Mouse (Mus musculus) lung, postnatal 0 days (tissue): ENCODE measurements around the gene Gramd1c. TPM values are rescaled to one million over a fixed set of nuclear protein-coding genes. Genes with fewer than 3 reads are reported as not detected.
A peak's percentile ranks its signal among the peaks of the same experiment; 100 is the strongest.

ENCODE experiments used
- ATAC-seq: fragments of 200-750 bp; cut with Nextera tagmentation; 2 replicates; pipeline ENCODE4 v1.8.0; 2017; ENCODE audit warnings: moderate library complexity
- DNase-seq: peaks from one replicate; pipeline ENCODE4 v3.0.0-alpha.2; 2016; ENCODE audit warnings: low spot score
- H3K27ac ChIP-seq: fragments of 300-500 bp; sonication (generic); 2 replicates; pipeline ENCODE4 v1.5.1; 2014; ENCODE audit warnings: antibody characterized with exemption, mild to moderate bottlenecking, low read length, mixed read lengths
- H3K27me3 ChIP-seq: fragments of 300-500 bp; sonication (generic); replicated peaks from 2 replicates; pipeline ENCODE4 v1.6.1; 2014; ENCODE audit warnings: low read length, mixed read lengths; ENCODE audit not compliant: insufficient read depth
- H3K36me3 ChIP-seq: fragments of 300-500 bp; sonication (generic); 2 replicates; pipeline ENCODE4 v1.6.1; 2014; ENCODE audit warnings: low read length, mixed read lengths; ENCODE audit not compliant: insufficient read depth
- H3K4me1 ChIP-seq: fragments of 300-500 bp; sonication (generic); 2 replicates; pipeline ENCODE4 v1.6.1; 2014; ENCODE audit warnings: antibody characterized with exemption, low read depth, low read length, mixed read lengths; ENCODE audit not compliant: insufficient read depth
- H3K4me2 ChIP-seq: fragments of 300-500 bp; sonication (generic); replicated peaks from 2 replicates; pipeline ENCODE4 v1.6.1; 2014; ENCODE audit warnings: low read depth, mild to moderate bottlenecking, low read length, moderate library complexity, mixed read lengths
- H3K4me3 ChIP-seq: fragments of 300-500 bp; sonication (generic); 2 replicates; pipeline ENCODE4 v1.5.1; 2014; ENCODE audit warnings: low read depth, low read length
- H3K9ac ChIP-seq: fragments of 300-500 bp; sonication (generic); replicated peaks from 2 replicates; pipeline ENCODE4 v1.6.1; 2014; ENCODE audit warnings: low read depth, mild to moderate bottlenecking
- H3K9me3 ChIP-seq: fragments of 300-500 bp; sonication (generic); 2 replicates; pipeline ENCODE4 v1.6.1; 2016; ENCODE audit warnings: low read length, mixed read lengths
- CTCF ChIP-seq: IDR thresholded peaks from 2 replicates; pipeline ENCODE4 v1.5.1; 2016; ENCODE audit warnings: antibody characterized with exemption, mild to moderate bottlenecking
- EP300 ChIP-seq: IDR thresholded peaks from 2 replicates; pipeline ENCODE4 v1.6.1; 2016; ENCODE audit warnings: antibody characterized with exemption, mild to moderate bottlenecking, control low read depth
- WGBS: fragments of 180-500 bp; shearing (Covaris S2); extraction: QIAGEN DNeasy Blood & Tissue Kit; methylation state at CpG from one replicate; pipeline ENCODE4 v1.1.7; 2014; 5-methylcytosine and 5-hydroxymethylcytosine counted together
- polyA plus RNA-seq: library from polyadenylated mRNA; unstranded; fragments of >200 nt; fragmentation: Nextera tagmentation; extraction: Ambion mirVana; gene quantifications from 2 replicates; pipeline ENCODE4 v1.2.1, GENCODE M21; 2015

Gene Gramd1c
- polyA plus RNA-seq, 1 experiment from 2014 or later = 4.1 TPM

DNA sequence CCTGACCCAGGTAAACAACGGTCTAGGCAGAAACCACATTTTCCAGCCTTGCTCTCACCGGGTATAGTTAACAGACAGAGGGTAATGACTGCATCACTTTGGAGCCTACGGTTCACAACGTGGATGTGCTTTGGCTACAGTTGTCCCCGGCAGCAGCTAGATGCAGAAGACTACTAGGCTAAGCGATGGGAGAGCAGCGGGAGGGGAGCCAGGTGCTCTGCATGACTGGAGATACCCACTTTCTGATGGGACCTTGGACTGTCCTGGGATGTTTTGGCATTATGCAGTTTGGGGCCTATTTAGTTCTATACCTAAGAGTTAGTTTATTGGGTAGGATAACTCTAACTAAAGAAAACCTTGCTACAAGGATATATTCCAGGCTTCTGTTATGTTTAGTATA is 36.2 kb upstream of the Gramd1c start:
- H3K27me3 ChIP-seq = no peaks in the 10 kb centered on the region
- H3K4me3 ChIP-seq = no peak overlapping the region
- H3K9ac ChIP-seq = no peak overlapping the region
- ATAC-seq = no peak
- 95% methylated on average over 7 of the region's 7 CpGs for WGBS
- TF ChIP-seq EP300 (no peak), CTCF (no peak)
- peaks cover 68% of the 10 kb centered on the region for H3K36me3 ChIP-seq
- H3K27ac ChIP-seq = no peak overlapping the region
- no peaks in the 10 kb centered on the region for H3K9me3 ChIP-seq
- no peaks in the 10 kb centered on the region for H3K4me1 ChIP-seq
- no peak overlapping the region for H3K4me2 ChIP-seq
- no peak for DNase-seq

DNA sequence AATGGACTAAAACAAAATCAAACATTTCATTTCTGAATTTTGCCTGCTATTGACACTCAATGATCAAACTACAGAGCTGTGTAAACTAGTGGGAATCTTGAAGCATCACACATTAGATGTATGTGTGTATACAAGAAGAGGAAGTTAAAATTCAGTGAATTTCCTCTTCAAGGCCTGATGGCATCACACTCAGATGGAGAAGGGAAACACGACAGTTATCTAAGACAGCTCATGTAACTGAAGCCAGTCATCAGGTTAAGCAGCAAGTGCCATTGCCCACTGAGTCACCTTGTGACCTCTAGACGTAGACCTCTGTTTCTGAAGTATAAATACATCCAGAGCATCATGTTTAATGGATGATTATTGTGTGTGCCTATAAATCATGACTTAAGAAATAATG is 24.5 kb upstream of the Gramd1c start:
- DNase-seq (no peak), ATAC-seq (no peak)
- Histone ChIP-seq H3K36me3 (peaks cover 48% of the 10 kb centered on the region), H3K4me2 (no peak overlapping the region), H3K4me1 (no peaks in the 10 kb centered on the region), H3K27ac (no peak overlapping the region), H3K9ac (no peak overlapping the region), H3K27me3 (no peaks in the 10 kb centered on the region), H3K9me3 (no peaks in the 10 kb centered on the region), H3K4me3 (no peak overlapping the region)
- no peak for TF ChIP-seq CTCF
- WGBS = 66% methylated on average over 2 of the region's 2 CpGs

GRCm38 (mm10) chr16:44061341-44061740 is 1.8 kb downstream of the Gramd1c start:
- TF ChIP-seq CTCF = no peak
- no peak for TF ChIP-seq EP300
- Histone ChIP-seq H3K4me2 (no peak overlapping the region), H3K36me3 (no peaks in the 10 kb centered on the region), H3K4me1 (no peaks in the 10 kb centered on the region), H3K27ac (no peak overlapping the region), H3K9me3 (no peaks in the 10 kb centered on the region), H3K27me3 (no peaks in the 10 kb centered on the region), H3K4me3 (no peak overlapping the region), H3K9ac (no peak overlapping the region)
- DNase-seq = no peak
- 91% methylated on average over 15 of the region's 15 CpGs for WGBS
- no peak for ATAC-seq

GRCm38 (mm10) chr16:44060604-44061286 is 2.4 kb downstream of the Gramd1c start:
- Histone ChIP-seq H3K27ac (no peak overlapping the region), H3K9ac (no peak overlapping the region), H3K27me3 (no peaks in the 10 kb centered on the region), H3K9me3 (no peaks in the 10 kb centered on the region), H3K36me3 (no peaks in the 10 kb centered on the region), H3K4me1 (no peaks in the 10 kb centered on the region), H3K4me2 (no peak overlapping the region), H3K4me3 (no peak overlapping the region)
- DNase-seq (no peak), ATAC-seq (no peak)
- no peak for TF ChIP-seq EP300
- no peak for TF ChIP-seq CTCF
- 87% methylated on average over 18 of the region's 18 CpGs for WGBS

DNA sequence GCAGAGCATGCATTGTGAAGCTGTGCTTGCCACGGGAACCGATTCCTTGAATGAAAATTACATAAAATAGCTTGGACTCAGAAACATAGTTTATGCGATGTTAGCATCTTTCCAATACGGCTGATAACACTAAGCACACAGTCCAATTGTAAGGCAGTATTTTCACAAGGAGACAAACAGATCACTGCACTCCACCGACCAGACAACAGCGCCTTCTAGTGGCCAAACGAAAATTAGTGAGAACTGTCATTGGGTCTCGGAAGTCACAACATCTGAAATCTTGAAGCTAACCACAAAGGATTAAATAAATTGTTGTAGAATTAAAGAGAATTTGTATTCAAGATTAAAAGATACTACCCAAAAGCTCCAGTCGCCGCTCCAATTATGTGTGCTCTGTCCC is 4.4 kb downstream of the Gramd1c start:
- ATAC-seq = 0 out of 2 replicates have a peak, but pooled peaks have one; percentile 29
- Histone ChIP-seq H3K4me1 (no peaks in the 10 kb centered on the region), H3K27me3 (no peaks in the 10 kb centered on the region), H3K36me3 (no peaks in the 10 kb centered on the region), H3K4me3 (no peak overlapping the region), H3K4me2 (no peak overlapping the region), H3K27ac (no peak overlapping the region), H3K9me3 (no peaks in the 10 kb centered on the region), H3K9ac (no peak overlapping the region)
- DNase-seq = peak; percentile 67
- TF ChIP-seq EP300 (no peak), CTCF (peak; percentile 93)
- WGBS = 21% methylated on average over 10 of the region's 10 CpGs

GRCm38 (mm10) chr16:44055766-44056165 is 7.4 kb downstream of the Gramd1c start:
- no peak overlapping the region for H3K4me3 ChIP-seq
- H3K27ac ChIP-seq = no peak overlapping the region
- TF ChIP-seq CTCF (no peak), EP300 (no peak)
- no peaks in the 10 kb centered on the region for H3K27me3 ChIP-seq
- ATAC-seq (no peak), DNase-seq (no peak)
- no peaks in the 10 kb centered on the region for H3K4me1 ChIP-seq
- H3K4me2 ChIP-seq = no peak overlapping the region
- H3K9me3 ChIP-seq = no peaks in the 10 kb centered on the region
- H3K36me3 ChIP-seq = no peaks in the 10 kb centered on the region
- 64% methylated on average over 8 of the region's 8 CpGs for WGBS
- H3K9ac ChIP-seq = no peak overlapping the region

DNA sequence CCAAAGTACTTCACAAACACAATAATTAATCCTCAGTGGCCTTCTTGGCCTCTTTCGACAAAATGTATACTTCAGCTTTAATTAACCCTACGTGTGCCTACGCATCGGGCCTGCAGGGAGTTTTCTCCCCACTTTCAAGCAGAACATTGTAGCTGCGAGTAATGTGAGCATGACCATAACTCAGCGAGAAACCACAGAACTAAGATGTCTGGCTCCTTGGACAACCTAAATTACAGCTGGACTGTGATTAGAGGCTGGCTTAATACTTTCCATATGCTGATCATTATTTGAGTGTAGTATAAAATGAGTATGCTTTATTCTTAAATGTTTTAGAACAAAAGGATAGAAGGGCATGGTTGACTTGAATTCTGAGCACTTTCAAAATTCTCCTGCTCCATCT is 9.9 kb downstream of the Gramd1c start:
- no peak for TF ChIP-seq CTCF
- TF ChIP-seq EP300 = no peak
- no peaks in the 10 kb centered on the region for H3K9me3 ChIP-seq
- no peak for ATAC-seq
- H3K27ac ChIP-seq = no peak overlapping the region
- no peak overlapping the region for H3K4me2 ChIP-seq
- H3K27me3 ChIP-seq = no peaks in the 10 kb centered on the region
- H3K4me1 ChIP-seq = no peaks in the 10 kb centered on the region
- 66% methylated on average over 6 of the region's 6 CpGs for WGBS
- no peak overlapping the region for H3K4me3 ChIP-seq
- H3K9ac ChIP-seq = no peak overlapping the region
- H3K36me3 ChIP-seq = no peaks in the 10 kb centered on the region
- DNase-seq = no peak
